Mouse (Mus musculus): ENCODE measurements at regions not wholly inside any gene's neighbourhood (a gene's known extent, or its start where the extent isn't known, plus 50 kb on each side); places are given as distances from the start of the nearest gene placed in this dataset.
A peak's percentile ranks its signal among the peaks of the same experiment; 100 is the strongest.
"Not testable (repeated sequence)": the region's sequence is repeated elsewhere in the genome, so short reads cannot be mapped to it uniquely, and the experiment has no call there.

DNA sequence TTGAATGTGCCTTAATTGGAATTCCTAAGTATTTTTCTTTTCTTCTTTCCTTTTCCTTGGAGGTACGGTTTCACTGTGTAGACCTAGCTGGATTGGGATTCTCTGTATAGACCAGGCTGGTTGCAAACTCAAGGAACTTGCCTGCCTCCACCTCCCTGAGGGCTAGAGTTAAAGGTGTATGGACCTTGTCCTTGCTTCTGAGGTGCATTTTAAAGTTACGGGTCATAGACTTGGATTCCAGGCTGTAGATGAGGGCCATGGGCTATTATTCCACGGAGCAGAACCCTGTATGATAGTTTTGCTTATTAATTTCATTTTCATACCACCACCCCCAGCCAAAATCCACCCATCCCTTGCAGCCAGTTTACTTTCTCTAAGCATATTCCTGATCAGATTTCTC is 50.7 kb upstream of the Wdr26 start:
- DNase-seq, result no peak

DNA sequence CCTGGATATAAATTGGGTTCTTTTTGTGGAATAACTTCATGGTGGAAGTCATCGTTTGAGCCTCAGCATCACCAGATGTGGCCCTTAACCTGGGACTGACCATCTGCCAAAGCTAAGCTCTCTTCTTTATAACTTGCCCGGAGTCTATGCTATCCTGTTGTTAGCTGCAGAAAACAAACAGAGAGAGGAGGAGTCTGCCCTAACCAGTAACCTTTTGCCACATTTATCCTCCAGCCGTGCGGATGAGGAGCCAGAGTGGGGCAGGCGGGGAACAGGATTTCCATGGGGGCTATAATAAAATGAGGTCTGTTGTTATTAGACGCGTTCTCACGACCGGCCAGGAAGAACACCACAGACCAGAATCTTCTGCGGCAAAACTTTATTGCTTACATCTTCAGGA is 51.4 kb upstream of the Wdr26 start:
- DNase-seq, result no peak

DNA sequence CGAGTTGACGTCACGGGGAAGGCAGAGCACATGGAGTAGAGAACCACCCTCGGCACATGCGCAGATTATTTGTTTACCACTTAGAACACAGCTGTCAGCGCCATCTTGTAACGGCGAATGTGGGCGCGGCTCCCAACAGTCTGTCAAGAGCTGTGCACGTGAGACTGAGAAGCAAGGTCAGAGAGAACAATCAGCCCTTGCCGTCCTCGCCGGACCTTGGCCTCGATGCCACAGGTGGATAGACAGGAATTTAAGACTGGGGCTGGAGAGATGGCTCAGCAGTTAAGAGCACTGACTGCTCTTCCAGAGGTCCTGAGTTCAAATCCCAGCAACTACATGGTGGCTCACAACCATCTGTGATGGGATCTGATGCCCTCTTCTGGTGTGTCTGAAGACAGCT is 58.7 kb upstream of the Wdr26 start:
- DNase-seq, result not testable (repeated sequence)

DNA sequence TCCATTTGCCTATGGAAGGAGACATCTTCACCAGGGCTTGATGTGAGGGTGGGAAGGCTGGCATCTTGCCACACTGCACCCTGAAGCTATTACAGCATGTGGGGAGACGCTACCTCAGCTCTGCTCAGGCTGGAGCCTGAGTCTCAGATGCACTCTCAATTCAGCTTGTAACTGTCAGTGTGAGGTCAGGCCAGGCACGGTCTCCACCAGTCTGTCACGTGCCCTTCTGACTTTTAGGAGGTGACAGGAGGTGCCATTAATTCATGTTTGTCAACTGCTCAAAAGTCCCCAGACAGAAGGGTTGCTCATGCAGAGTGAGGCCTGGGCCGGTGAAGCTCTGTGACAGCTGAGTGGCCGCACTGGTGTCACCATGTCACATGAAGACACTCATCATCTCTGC is 59.4 kb upstream of the Wdr26 start:
- no peak for DNase-seq

DNA sequence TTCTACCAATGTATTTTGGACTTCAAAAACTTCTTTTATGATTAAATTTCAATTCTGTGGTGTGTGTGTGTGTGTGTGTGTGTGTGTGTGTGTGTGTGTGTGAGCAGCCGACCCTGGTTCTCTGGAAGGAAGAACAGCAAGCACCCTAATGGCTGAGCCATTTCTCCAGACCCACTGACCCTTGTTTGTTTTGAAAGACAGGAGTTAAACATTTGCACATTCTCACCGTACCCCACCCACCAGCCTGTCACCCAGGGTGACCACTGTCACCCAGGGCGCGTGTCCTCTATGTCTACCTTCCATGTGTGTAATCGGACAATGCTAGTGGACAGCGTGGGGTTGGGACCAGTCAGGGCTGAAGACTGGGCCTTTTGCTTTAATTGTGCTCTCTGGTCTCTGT is 60.0 kb upstream of the Wdr26 start:
- DNase-seq, result no peak

DNA sequence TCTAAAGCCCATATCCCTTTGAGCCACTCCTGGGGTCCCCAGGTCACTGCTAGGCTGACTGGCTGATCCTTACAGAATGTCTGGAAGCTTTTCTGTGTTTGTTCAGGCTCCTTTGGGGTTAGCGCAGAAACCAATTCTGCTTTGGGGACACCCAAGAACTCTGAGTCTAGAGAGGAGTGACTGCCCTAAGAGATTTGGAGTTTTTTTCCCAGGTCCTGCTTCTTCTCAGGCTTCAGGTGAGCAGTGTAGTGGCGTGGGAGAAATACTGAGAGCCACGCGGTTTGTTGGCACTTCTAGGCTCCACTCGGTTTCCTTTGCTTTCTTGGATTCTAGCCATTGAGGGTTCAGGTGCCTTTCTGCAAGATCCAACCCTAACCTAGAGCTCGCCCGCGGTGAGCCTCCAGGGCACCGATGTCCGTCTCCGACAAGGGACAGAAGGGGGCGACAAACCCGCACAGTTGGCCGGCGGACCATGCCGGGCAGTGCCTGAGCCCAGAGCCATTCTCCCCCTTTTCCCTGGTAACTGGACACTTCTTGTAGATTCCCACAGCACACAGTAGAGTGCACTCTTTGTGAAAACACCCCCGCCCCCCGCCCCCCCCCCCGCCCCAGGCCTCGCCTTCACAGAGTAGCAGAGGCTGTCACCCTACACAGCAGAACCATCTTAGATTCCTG is 61.0 kb upstream of the Wdr26 start:
- peak; percentile 78 to 81 for DNase-seq

DNA sequence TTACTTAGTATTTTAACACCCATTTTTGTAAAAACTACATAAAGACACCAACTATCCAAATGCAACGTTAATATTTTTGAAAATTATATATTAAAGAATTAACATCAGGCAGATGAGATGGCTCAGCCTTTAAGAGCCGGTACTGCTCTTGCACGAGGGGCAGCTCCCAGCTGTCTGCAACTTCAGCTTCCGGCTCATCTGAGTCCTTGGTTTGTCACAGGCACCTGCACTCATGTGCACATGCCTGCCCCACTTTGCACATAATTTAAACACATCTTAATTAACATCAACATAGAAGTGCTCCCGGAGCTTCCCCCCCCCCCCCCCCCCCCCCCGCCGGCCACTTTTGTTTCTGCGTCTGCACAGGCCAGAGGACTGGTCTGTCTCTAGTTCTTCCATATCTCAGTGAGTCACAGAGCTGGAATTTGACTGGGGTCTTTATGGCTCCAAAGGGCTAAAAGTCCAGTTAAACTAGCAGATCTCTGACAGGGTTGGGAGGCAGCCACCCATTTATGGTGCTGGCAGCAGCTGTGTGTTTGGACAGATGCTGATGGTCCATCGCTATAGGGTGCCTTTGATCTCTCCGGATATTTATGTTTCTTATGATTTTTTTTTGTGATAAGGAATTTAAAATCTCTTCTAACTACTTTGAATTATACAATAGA is 61.9 kb upstream of the Wdr26 start:
- peak in 1 of 2 experiments; percentile 32 for DNase-seq

DNA sequence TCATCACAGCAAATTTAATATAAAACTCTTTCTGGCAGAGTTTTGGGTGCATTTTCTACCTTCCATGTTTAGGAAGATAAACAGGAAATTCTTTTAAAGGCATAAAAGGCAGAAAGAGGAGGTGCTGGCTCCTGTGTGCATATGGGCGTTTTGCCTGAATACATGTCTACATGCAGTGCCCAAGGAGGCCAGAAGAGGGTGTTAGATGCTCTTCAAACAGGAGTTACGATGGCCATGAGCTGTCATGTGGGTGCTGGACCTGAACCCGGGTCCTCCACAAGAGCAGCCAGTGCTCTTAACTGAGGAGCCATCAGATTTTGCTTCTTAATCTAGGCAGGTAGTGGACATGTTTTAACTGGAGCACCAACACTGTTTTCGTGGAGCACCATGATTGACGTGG is 69.0 kb upstream of the Wdr26 start:
- DNase-seq, result no peak

DNA sequence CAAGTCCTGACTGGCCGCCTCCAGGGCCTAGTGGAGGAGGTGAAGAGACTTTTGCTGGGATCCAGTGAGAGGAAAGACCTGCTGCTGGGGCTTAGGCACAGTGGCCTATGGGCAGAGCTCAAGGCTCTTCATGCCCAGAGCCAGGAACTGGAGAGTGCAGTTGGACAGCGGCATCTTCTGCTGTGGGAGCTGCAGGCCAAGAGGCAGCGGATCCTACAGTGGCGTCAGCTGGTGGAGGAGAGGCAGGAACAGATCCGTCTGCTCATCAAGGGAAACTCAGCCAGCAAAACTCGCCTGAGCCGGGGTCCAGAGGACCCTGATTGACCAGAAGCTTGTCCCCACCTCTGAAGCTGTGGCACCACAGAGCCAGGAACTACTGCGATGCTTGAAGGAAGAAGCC is 69.4 kb upstream of the Cnih3 start:
- not testable (repeated sequence) for DNase-seq

DNA sequence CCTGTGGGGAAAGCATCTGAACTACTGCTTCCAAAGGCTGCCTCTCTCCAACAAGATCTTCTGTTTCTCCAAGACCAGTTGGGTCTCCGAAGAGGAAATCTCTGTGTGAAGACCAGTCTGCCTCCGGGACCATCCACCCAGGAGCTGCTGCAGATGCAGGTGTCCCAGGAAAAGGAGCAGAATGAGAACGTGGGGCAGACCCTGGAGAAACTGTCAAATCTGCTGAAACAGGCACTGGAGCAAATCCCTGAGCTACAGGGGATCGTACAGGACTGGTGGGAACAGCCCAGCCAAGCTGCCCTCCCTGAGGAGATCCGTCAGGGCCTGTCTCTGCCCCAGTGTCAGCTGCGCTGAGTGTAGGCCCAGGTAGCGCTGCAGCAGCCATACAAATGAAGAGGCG is 68.9 kb upstream of the Cnih3 start:
- not testable (repeated sequence) for DNase-seq

DNA sequence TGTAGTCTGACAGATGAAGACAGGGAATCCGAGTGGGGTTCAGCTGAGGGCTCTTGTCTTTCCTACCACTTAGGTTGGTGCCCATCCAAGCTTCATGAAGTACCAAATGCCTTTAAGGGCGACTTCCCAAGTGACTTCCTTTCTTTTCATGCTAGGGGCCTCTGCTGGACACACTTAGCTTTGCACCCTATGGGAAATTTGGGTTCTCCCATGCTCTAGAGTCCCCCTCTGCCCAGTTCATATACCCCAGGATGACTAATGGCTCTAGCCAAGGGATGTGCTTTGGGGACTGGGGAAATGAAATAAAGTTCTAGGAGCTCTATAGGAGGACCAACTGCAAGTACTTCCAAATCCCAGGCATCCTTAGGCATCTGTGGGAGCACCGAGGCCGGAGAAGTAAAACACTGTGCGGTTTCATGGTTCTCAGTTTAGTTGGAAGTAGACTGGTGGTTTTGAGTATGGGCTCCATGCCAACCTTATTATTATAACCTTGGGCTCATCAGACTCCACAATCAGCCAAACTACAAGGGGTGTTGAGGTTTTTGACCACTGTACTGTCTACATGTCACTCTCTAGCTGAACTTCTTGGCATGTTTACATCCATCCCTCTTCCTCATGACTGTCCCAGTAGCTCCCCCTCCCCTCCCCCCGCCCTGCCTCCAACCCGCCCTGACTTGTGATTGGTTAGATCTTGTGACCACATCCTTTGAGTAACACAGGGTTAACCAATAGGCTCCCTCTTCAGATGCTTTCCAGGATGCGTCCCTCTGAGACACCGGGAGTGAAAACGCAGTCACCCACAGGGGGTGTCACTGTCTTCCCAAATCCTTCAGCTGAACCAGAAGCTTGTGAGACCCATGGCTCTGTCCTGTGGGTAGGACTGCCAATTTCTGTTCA is 67.9 kb upstream of the Cnih3 start:
- DNase-seq, result peak in 1 of 2 experiments; percentile 17

DNA sequence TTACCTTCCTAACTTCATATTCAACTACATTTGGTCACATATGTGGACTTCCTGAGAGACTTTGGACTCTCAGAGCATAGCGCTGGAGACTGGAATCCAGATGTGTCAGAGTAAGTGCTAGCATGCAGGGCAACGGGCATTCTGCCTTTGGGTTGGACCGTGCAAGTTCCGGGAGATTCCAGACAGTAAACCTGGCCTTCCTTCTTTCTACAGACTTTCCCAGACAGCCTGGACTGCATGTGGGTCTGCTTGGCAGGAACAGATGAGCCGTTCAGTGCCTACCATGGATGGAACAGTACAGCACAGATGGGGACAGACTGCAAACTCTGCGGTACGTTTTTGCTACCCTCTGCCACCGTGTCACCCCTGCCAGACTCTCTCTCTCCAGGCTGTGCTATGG is 66.8 kb upstream of the Cnih3 start:
- DNase-seq, result no peak

DNA sequence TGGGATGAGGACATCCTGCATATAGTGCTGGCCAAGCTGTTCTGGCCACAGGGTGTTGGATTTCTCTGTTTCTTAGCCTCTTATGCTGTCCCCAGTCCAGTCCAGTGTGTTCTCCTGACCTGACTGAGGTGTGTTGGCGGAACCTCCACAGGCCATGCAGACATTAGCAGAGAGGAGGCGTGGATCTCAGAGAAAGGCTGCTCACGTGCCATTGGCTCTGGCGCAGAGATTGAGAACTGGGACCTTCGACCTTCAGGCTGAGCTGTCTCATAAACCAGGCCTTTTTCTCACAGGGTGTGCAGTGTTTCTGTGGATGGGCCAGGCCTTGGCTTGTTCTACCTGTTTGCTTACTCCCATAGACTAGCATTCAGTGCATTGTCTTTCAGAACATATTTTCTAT is 66.3 kb upstream of the Cnih3 start:
- DNase-seq, result no peak

DNA sequence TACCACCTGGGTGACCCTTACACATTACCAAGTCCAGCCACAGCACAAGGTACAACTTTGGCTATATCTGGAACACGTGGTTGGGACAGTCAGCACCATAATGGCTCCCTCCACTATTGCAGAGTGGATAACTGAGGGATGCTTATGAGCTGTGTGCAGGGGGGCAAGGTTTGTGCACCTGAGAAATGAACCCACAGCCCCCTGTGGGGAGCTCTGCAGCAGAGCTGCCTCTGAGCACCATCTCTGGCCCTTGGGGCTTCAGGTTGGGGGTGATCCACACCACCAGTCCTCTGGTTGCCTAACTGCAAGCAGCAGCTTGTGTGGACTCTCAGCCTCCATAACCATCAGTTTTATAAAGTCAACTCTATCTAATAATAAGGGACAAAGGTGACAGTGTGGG is 65.3 kb upstream of the Cnih3 start:
- DNase-seq, result no peak

DNA sequence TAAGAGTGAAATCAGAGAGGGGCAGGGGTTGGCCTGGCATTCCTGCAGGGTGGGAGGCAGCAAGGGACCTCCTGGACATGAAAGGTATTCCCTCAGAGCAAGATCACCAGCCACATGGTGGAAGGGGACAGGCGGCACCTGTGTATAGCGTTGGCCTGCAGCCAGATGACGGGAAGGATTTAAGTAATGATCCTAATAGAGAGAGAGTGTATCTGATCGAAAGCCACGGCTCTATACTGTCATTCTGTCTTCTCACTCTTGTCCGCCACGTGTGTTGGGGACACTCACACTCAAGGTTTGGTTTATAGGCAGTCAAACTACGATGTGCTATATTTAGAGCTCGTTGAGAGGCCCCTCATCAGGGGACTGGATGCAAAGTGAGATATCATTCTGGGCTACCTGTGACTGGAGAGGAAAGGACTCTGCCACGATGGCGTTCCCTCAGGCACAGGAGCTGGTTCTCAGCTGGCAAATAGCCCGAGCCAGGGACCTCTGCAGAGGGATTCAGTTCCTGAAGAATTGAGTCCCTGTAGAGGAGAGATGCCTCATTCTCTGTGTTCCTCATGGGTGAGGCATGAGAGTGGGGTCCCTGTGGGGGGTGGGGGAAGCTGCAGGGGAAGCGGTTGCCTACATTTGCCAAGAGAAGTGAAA is 62.9 kb upstream of the Cnih3 start:
- DNase-seq, result no peak

DNA sequence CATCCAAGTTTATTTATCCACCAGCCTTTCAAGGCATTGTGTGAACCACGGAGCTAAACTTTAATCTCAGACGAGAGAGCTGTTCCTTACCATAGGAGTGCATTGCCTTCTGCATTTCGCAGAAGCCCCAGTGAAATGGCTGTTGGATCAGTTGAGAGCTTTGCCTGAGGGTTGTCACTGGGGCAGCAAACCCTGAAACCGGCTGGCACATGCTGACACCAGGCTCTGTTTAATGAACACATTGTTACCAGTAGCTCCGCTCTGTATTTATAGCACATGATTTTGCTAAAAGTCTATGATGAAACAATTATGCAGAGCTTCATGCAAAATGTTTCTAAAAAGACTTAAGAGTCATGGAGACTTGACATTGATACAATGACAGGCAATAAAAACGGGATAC is 61.2 kb upstream of the Cnih3 start:
- DNase-seq, result no peak

DNA sequence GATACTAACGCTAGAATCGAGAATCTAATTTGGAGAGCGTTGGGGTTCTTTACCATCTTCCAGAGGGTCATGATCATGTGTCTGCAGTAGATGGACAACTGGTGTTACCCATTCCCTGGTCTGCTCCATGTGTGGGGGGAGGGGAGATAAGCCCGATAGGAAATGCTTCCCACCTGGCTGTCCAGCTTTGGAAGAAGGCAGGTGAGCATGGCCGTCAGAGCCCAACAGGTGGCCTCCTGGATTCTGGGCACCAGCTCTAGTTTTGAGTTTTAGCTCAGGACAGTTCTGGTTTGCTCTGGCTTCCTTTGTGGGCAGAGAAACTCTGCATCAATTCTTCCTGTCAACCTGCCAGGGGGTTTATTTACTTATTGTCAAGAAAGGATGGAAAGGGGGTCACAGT is 60.5 kb upstream of the Cnih3 start:
- no peak for DNase-seq

DNA sequence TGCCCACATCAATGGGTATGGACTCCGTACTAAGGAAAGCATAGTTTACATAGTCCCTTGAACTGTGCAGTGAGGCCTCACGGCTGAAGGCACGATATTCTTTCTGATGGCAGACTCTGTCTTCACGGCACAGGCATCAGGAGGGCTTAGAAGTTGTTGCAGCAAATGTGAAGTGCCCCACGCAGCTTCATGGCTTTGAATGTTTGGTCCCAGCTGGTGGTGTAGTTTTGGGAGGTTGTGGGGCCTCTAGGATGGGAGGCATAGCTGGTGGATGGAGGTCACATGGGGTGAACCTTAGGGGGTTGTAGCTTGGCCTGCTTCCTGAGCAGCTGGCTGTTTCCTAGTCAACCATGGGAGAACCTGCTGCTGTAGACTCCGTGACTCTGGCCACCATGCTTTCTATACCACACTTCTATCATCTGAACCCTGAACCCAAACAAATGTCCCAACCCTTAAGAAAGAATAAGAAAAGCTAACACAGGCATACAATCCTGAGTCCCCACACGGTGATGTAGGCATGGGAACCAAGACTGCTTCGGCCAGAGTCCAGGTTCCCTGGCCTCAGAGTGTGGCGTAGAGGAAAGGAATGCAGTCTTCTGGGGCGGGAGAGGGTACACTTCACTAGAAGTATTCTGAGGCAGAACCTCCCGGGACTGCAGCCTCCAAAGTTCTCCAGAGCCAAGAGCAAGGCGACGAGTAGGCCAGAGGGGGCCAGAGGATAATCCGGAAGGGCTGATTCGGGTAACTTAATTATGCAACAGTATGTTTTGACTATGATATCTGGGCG is 59.2 kb upstream of the Cnih3 start:
- DNase-seq, result no peak

DNA sequence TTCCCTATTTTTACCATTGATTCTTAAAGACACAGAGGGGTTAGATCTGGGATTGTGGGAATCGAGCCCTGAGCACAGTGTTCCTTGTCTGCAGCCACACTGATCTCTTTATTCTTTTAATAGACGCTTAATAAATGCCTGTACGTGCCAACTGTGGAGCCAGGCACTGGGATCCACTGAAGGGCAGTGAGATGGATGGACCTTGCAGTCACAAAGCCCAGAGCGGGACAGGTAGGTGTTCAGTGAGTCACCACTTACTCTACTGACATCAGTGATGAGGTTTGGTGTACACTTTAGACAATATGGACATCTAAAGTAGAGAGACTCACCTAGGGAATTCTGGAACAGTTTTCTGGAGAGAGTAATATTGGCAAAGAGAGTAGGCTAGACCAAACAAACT is 56.8 kb upstream of the Cnih3 start:
- DNase-seq, result no peak

DNA sequence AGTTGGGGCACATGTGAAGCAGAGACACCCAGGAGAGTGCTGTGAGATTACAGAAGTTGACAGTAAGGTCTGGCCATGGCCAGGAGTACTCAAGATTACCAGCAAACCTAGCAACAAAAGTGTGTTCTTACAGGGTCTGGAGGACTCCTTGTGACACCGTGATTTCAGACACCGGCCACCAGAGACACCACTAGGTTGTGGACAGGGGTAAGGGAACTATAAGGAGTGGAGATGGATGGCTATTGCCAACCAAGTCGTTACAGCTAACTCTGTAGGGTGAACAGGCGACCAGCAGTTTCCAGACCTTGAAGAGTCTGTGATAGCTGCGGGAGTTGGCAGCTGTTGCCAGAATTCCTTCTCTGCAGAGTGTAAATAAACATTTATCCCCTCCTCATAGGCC is 54.4 kb upstream of the Cnih3 start:
- no peak for DNase-seq

DNA sequence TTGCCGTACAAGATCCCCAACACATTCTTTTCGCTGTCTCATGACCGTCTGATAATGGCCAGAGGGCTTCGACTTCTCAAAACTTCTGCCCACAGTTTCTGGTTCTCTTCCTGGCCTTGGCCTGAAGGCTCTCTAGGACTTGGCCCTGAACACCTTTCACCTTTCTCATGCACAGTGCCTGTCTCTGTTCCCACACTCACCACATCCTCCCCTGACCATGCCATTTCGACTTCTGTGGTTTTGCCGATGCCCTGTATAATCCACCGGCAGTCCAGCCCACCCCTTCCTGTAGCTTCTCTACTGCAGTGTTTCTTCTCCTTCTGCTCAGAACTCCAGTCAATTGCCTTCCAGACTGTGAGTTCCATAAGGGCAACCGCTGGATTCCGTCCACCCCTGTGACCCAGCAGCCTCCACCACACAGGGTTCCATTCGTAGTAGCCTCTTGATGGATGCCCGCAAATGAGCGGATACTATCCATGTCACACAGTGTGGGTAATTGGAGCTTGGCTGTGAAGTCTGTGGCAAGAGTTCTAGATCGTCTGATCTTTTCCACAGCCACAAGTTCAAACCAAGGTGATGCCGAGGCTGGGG is 53.3 kb upstream of the Cnih3 start:
- no peak for DNase-seq

DNA sequence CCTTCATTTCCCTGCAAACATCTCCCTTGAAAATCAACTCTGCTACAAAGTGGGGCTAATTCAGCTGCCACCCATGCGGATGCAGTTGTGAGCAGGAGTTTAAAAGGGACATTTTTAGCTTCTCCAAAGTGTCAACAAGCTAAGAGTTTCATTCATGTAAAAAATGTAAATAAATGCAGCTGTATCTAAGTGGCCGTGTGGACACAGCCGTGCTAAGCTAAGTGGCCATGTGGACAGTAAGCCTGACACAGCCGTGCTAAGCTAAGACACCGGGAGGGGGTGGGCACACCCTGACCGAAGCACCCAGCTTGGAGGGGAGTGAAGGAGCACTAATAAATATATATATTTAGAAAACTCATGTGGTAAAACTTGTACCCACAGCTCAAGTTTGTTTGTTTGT is 52.6 kb upstream of the Cnih3 start:
- no peak for DNase-seq

All from thymus, postnatal 36 days (tissue).